Mouse (Mus musculus) erythroblast, embryonic 14.5 days (primary cell): ENCODE data around the gene Mcoln2.

ENCODE experiments used
- GATA1 ChIP-seq: IDR thresholded peaks from 2 replicates; pipeline ENCODE4 v1.6.1; 2012; ENCODE audit warnings: low read length, inconsistent platforms, mixed read lengths
- TAL1 ChIP-seq: IDR thresholded peaks from 3 replicates; pipeline ENCODE4 v1.6.1; 2012; ENCODE audit warnings: low read length, inconsistent platforms, mixed read lengths

DNA sequence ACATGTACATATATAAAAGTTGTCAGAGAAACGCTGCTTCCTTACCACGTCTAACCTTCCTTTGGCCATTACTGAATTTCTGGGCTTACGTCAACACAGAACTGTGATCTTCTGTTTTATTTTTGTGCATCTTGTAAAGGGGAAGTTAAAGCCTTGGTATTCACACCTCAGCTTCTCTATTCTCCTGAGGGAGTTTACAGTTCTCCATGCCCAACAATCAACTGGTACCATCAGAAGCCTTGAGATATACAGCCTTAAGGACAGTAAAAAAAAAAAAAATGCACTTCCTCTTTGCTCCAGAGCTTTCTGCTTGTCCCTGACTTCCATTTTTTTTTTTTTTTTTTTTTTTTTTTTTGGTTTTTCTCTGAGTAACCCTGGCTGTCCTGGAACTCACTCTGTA is 66.9 kb downstream of the Mcoln2 start:
- no peak for TF ChIP-seq GATA1
- no peak for TF ChIP-seq TAL1
